Mouse (Mus musculus) stomach, embryonic 15.5 days (tissue): ENCODE data around the gene Rbp2. TPM values are rescaled to one million over a fixed set of nuclear protein-coding genes. Genes with fewer than 3 reads are reported as not detected.

Experiments used
- ATAC-seq: fragments of 200-750 bp; cut with Nextera tagmentation; 2 replicates; pipeline ENCODE4 v1.8.0; 2017; ENCODE audit warnings: low read depth, moderate number of reproducible peaks, moderate TSS enrichment; ENCODE audit not compliant: insufficient read depth, low FRiP score
- H3K27ac ChIP-seq: fragments of 300-500 bp; sonication (generic); 2 replicates; pipeline ENCODE4 v1.5.1; 2015; ENCODE audit warnings: mild to moderate bottlenecking, inconsistent platforms
- H3K27me3 ChIP-seq: fragments of 300-500 bp; sonication (generic); replicated peaks from 2 replicates; pipeline ENCODE4 v1.6.1; 2015; ENCODE audit warnings: inconsistent platforms
- H3K36me3 ChIP-seq: fragments of 300-500 bp; sonication (generic); 2 replicates; pipeline ENCODE4 v1.6.1; 2015; ENCODE audit warnings: inconsistent platforms
- H3K4me1 ChIP-seq: fragments of 300-500 bp; sonication (generic); 2 replicates; pipeline ENCODE4 v1.6.1; 2015; ENCODE audit warnings: inconsistent platforms
- H3K4me2 ChIP-seq: fragments of 300-500 bp; sonication (generic); 2 replicates; pipeline ENCODE4 v1.6.1; 2015; ENCODE audit warnings: mild to moderate bottlenecking, inconsistent platforms
- H3K4me3 ChIP-seq: fragments of 300-500 bp; sonication (generic); replicated peaks from 2 replicates; pipeline ENCODE4 v1.5.1; 2015; ENCODE audit warnings: inconsistent platforms
- H3K9ac ChIP-seq: fragments of 300-500 bp; sonication (generic); 2 replicates; pipeline ENCODE4 v1.6.1; 2015; ENCODE audit warnings: inconsistent platforms
- H3K9me3 ChIP-seq: fragments of 300-500 bp; sonication (generic); 2 replicates; pipeline ENCODE4 v1.6.1; 2016; ENCODE audit warnings: inconsistent platforms
- WGBS: fragments of 180-500 bp; shearing (Covaris S2); methylation state at CpG from one replicate; pipeline ENCODE4 v1.1.7; 2015; 5-methylcytosine and 5-hydroxymethylcytosine counted together
- polyA plus RNA-seq: library from polyadenylated mRNA; unstranded; fragments of >200 nt; fragmentation: Nextera tagmentation; extraction: Ambion mirVana; gene quantifications from 2 replicates; pipeline ENCODE4 v1.2.1, GENCODE M21; 2015

The Rbp2 gene
- polyA plus RNA-seq, 1 experiment from 2014 or later: 72.8 TPM

DNA sequence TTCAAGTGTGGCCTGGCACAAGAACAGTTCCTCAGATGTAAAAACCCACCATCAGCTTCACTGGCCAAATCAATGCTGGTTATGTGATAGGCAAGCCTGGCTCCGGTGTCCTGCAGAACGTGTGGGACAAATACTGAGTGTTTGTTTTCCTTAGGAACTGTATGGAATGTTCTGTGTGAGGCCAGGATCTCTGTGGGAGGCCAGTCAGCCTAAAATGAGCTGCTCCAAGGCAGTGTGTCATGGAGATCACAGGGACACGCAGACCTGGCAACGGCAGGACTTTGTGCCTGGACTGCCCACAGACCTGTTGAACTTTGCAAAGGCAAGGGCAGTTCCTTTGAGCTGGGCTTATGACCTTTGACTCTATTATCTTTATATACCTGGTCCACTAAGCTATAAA lies 4.2 kb downstream of the Rbp2 start:
- no peak for ATAC-seq

DNA sequence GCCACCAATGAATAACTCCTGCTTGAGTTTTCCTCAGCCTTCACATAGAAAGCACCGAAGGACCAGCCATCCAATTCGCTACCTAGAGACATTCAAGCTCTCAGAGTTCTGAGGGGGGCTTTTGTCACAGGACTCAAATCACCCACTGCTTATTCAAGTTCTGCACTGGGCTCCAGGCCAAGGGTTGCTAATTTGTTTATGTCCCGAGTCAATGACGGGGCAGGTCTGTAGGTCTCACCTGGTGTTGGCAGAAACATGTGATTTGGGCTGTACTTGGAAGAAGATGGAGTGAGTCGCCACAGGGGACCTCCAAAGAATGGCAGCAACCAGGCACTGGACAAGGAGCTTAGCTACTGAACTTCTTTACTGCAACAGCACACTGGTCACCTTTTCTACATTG lies 5.2 kb downstream of the Rbp2 start:
- Histone ChIP-seq H3K4me2 (no peak overlapping the region), H3K4me1 (peaks cover under 1% of the 10 kb centered on the region; the same call in 1 of the 2 replicates), H3K9me3 (no peaks in the 10 kb centered on the region), H3K27me3 (no peaks in the 10 kb centered on the region), H3K4me3 (no peak overlapping the region), H3K9ac (no peak overlapping the region), H3K36me3 (no peaks in the 10 kb centered on the region), H3K27ac (no peak overlapping the region)
- no peak for ATAC-seq
- WGBS: 74% methylated on average over 5 of the region's 5 CpGs

More for the DNA sequence above, 4.2 kb downstream of the Rbp2 start:
- no peak overlapping the region for H3K4me3 ChIP-seq
- peak overlapping the region; percentile 26; the same call in 1 of the 2 replicates for H3K27ac ChIP-seq
- H3K36me3 ChIP-seq: no peaks in the 10 kb centered on the region
- H3K4me2 ChIP-seq: no peak overlapping the region
- H3K9me3 ChIP-seq: no peaks in the 10 kb centered on the region
- H3K9ac ChIP-seq: no peak overlapping the region
- H3K4me1 ChIP-seq: no peaks in the 10 kb centered on the region; the same call in 1 of the 2 replicates
- no peaks in the 10 kb centered on the region for H3K27me3 ChIP-seq
- WGBS: 27% methylated on average over 4 of the region's 4 CpGs

DNA sequence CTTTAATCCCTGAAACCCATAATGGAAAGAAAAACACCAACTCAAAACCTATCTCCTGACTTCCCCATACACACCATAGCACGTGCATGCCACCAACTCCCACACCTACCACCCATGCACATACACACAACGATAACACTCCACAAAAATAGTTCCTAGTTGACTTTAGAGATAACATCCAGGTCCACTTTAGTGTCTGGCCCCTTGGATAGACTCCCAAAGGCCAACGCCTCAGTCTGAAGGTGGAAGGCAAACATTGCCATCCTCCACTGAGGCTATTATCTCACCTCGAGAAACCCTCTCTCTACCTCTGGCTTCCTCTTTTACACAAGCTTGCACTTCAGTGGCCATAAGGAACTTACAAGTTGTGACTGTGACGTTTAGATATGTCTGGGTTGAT lies 6.3 kb downstream of the Rbp2 start:
- H3K27ac ChIP-seq: peak overlapping the region; percentile 70
- no peak for ATAC-seq

DNA sequence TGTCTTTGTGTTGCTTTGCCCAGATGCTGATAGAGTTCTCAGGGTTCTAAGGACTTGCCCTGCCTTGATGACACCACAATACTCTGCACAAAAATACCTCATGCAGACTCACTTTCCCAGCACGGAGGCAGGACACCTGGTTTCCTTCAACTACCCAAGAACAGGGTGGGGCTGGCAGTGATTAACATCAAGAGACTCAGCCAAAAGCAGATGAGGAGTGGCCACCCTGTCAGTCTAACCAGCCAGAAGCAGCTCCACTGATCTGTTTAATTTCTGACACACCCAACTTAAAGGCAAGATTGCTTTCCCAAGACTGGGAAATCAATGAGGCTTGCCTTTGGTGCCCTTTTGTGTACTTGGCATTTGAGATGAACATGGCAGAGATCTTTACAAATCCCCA lies 6.9 kb downstream of the Rbp2 start:
- 30% methylated on average over 1 of the region's 1 CpGs for WGBS
- no peak overlapping the region for H3K9ac ChIP-seq
- H3K4me2 ChIP-seq: no peak overlapping the region
- H3K9me3 ChIP-seq: no peaks in the 10 kb centered on the region
- peak overlapping the region; percentile 70 for H3K27ac ChIP-seq
- peaks cover 11% of the 10 kb centered on the region for H3K4me1 ChIP-seq
- no peak overlapping the region for H3K4me3 ChIP-seq
- H3K27me3 ChIP-seq: no peaks in the 10 kb centered on the region
- no peak for ATAC-seq
- H3K36me3 ChIP-seq: no peaks in the 10 kb centered on the region

More for the DNA sequence above, 6.3 kb downstream of the Rbp2 start:
- 61% methylated on average over 5 of the region's 5 CpGs for WGBS
- no peak overlapping the region for H3K9ac ChIP-seq
- H3K9me3 ChIP-seq: no peaks in the 10 kb centered on the region
- peaks cover 8% of the 10 kb centered on the region; the same call in 1 of the 2 replicates for H3K4me1 ChIP-seq
- no peak overlapping the region for H3K4me2 ChIP-seq
- no peaks in the 10 kb centered on the region for H3K36me3 ChIP-seq
- no peaks in the 10 kb centered on the region for H3K27me3 ChIP-seq
- no peak overlapping the region for H3K4me3 ChIP-seq

DNA sequence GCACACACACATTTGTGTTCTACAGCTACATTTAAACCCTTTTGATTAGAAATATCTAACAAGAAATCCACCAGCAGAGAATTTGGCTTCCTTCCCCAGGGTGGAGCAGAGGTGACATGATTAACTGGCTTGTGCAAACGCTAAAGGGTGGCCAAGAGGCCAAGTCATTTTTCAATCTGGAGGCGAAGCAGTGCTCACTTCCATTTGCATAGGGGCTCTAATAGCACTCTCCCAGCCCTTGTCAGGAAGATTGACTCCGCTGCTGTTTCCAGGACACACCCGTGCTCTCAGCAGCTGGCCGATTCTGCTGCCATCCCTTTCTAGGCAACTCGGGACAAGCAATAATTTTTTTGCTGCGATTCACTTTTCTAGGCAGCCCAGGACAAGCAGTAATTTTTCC lies 11.2 kb downstream of the Rbp2 start:
- 6% methylated on average over 7 of the region's 7 CpGs for WGBS
- Histone ChIP-seq H3K4me3 (no peak overlapping the region), H3K4me1 (peaks cover 23% of the 10 kb centered on the region), H3K36me3 (no peaks in the 10 kb centered on the region), H3K27me3 (no peaks in the 10 kb centered on the region), H3K9ac (no peak overlapping the region), H3K4me2 (peak overlapping the region; percentile 33; the same call in 1 of the 2 replicates), H3K9me3 (no peaks in the 10 kb centered on the region), H3K27ac (peak overlapping the region; percentile 75)
- peak; percentile 65; the same call in 1 of the 2 replicates for ATAC-seq

DNA sequence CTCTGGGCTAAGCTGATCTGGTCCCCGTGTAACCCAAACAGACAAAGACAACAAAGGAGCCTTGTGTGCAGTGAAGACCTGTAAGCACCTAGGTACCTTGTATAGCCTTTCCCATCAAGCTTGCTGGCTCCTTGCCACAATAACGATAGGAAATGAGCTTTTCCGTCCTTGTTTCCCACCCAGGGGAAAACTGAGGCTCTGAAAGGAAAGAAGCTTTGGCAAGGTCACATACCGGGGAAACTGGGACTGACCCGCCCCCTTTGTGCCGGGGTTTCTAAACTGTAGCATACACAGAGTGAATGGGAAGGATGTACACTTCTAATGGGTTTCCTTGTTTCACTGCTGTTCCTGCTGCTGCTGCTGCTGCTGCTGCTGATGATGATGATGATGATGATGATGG lies 12.1 kb downstream of the Rbp2 start:
- H3K9me3 ChIP-seq: no peaks in the 10 kb centered on the region
- H3K9ac ChIP-seq: no peak overlapping the region
- WGBS: 22% methylated on average over 6 of the region's 6 CpGs
- peak overlapping the region; percentile 33; the same call in 1 of the 2 replicates for H3K4me2 ChIP-seq
- ATAC-seq: no peak
- no peaks in the 10 kb centered on the region for H3K36me3 ChIP-seq
- no peak overlapping the region for H3K4me3 ChIP-seq
- peak overlapping the region; percentile 75 for H3K27ac ChIP-seq
- no peaks in the 10 kb centered on the region for H3K27me3 ChIP-seq
- peaks cover 23% of the 10 kb centered on the region for H3K4me1 ChIP-seq

DNA sequence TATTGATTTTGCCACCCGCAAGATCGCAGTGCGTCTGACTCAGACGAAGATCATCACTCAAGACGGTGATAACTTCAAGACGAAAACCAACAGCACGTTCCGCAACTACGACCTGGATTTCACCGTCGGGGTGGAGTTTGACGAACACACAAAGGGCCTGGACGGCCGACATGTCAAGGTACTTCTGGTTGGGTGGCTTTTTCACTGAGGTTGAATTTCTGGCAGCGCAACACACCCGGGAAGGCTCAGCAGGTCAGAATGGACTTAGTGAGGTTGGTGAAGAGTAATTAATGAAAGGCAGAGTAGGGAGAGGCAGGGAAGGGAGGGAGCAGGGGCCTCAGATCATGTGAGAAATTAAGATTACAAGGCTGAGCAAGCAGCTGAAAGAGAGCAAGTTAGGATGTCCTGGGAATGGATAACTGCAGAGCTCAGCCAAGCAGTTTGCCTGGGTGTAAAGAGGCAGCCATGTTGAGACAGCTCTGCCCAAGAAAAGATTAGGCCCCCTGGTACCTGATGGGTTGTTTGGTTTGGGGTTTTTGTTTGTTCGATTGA lies 12.9 kb downstream of the Rbp2 start:
- ATAC-seq: no peak; the same call in 1 of the 2 replicates
- Histone ChIP-seq H3K9me3 (no peaks in the 10 kb centered on the region), H3K4me2 (no peak overlapping the region), H3K27me3 (no peaks in the 10 kb centered on the region), H3K4me3 (no peak overlapping the region), H3K36me3 (no peaks in the 10 kb centered on the region), H3K27ac (peak overlapping the region; percentile 75; the same call in 1 of the 2 replicates), H3K4me1 (peaks cover 23% of the 10 kb centered on the region), H3K9ac (no peak overlapping the region)
- WGBS: 54% methylated on average over 17 of the region's 17 CpGs

DNA sequence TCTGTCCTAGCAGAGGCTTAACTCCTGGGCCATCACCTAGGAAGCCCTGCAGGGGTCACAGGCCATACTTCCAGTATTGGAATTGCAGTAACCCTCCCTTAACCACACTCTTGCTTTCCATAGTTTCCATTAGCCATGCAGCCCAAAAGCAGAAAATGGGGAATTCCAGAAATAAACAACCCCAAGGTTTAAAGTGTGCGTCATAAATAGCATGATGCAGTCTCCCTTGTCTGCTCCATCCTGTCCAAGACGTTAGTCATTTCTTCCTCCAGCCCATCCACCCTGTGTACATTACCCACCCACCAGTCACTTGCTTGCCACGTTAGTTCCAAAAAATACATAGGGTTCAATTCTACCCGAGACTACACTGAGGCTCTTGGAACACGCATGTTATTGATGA lies 13.7 kb downstream of the Rbp2 start:
- Histone ChIP-seq H3K9me3 (no peaks in the 10 kb centered on the region), H3K27me3 (no peaks in the 10 kb centered on the region), H3K36me3 (no peaks in the 10 kb centered on the region), H3K4me1 (peaks cover 23% of the 10 kb centered on the region), H3K4me2 (no peak overlapping the region), H3K4me3 (no peak overlapping the region), H3K27ac (no peak overlapping the region), H3K9ac (no peak overlapping the region)
- WGBS: 76% methylated on average over 5 of the region's 5 CpGs
- no peak for ATAC-seq

DNA sequence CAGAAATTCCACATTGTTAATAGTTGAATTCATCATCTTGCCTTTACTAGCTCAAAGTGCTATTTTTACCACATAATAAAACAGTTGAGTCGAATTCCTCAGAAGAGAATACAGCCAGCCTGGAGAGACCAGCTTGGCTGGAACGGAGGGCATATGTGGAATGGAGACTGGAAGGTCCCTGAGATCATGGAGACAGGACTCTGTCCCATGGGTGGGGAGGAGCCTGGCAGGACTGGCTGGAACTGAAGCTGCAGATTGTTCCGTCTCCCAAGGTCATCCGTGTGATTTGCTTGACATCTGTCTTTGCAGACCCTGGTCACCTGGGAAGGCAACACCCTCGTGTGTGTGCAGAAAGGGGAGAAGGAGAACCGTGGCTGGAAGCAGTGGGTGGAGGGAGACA lies 21.6 kb downstream of the Rbp2 start:
- no peak overlapping the region for H3K4me2 ChIP-seq
- H3K9me3 ChIP-seq: no peaks in the 10 kb centered on the region
- H3K4me1 ChIP-seq: no peaks in the 10 kb centered on the region
- no peaks in the 10 kb centered on the region for H3K27me3 ChIP-seq
- H3K36me3 ChIP-seq: no peaks in the 10 kb centered on the region
- 46% methylated on average over 6 of the region's 6 CpGs for WGBS
- H3K9ac ChIP-seq: no peak overlapping the region
- H3K4me3 ChIP-seq: no peak overlapping the region
- ATAC-seq: no peak
- H3K27ac ChIP-seq: no peak overlapping the region

DNA sequence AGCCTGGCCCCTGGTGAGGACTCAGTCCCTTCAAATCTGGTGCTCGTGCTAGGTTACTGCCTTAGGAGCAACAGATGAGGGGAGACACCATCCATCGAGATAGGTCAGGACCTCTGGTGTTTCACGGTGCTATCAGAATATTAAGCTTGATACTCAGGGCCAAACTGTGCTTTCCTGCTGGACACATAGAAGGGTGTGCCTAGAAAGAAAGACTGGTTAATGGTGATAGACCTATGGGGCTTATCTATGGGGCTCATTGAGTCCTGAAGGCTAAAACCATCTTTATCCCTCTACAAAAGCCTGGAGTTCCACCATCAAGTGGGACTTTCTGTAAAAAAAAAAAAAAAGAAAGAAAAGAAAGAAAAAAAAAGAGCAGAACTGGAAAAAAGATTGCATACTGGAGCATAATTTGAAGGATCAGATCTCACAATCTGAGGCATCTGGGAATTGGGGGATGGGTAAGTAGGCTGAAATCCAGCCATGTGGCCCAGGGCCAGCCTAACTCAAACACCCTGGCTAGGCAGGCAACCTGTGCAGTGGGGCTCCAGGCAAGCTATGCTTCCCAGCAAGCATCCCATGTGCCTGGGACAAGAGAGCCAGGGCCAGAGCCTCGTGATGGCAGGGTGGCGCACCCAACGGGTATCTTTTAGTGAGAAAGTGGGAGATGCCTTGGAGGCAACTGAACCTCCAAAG lies 24.6 kb downstream of the Rbp2 start:
- Histone ChIP-seq H3K4me2 (no peak overlapping the region), H3K27me3 (no peaks in the 10 kb centered on the region), H3K9ac (no peak overlapping the region), H3K4me1 (no peaks in the 10 kb centered on the region), H3K27ac (no peak overlapping the region), H3K4me3 (no peak overlapping the region), H3K9me3 (no peaks in the 10 kb centered on the region), H3K36me3 (no peaks in the 10 kb centered on the region)
- no peak for ATAC-seq
- WGBS: 86% methylated on average over 6 of the region's 6 CpGs

DNA sequence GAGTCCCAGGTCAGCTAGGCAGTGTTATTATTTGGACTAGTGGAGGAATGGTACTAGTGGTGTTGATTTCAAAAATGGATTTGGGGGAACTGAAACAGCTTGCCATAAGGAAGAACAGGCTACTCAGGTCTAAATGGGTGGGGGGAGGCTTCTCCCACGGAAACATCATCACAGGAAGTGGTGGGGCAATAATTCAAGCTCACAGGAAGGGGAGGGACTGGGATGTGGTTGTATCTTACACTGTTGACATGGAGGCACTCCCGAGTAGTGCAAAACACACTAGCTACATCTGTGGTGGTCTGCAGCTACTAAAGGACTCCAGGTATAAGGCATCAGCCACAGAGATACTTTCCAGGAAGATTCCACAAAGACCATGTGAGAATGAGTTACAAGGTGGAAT lies 38.0 kb downstream of the Rbp2 start:
- Histone ChIP-seq H3K4me2 (no peak overlapping the region), H3K27ac (no peak overlapping the region), H3K36me3 (no peaks in the 10 kb centered on the region), H3K27me3 (no peaks in the 10 kb centered on the region), H3K4me3 (no peak overlapping the region), H3K4me1 (no peaks in the 10 kb centered on the region), H3K9me3 (no peaks in the 10 kb centered on the region), H3K9ac (no peak overlapping the region)
- no peak for ATAC-seq
- WGBS: 60% methylated on average over 2 of the region's 2 CpGs

DNA sequence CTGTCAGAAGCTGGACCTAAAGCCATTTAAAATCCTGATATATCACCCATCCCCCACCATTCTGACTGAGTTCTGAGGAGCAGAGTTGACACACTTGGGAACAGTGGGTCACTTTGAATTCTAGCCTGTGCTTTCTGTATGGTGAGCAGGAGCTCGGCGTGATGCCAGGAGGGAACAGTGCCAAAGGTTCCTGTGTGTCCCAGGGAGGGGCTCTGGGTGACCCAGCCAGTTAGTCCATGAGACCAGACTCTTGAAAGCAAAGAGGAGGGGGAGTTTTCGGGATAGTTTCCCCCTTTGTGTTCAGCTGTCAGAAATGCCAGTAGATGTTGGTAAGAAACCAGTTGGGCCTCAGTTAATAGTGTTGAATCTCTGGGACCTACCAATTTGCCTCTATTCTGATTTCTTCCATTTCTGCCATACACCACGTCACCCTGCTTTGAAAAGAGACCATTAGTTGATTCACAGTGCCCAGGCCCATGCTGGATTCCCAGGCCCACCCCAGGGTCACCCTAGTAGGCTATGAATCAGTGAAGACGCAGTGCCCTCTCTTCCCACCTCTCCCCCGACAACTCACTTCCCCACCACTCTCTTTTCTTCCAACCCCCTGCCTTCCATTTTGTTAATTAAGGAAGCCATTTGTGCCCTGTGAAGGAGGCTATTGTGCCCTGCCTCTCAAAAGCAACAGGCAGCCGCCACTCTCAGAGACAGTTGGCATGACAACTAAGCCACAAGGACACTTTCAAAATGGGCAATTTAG lies 39.0 kb downstream of the Rbp2 start:
- no peak for ATAC-seq

More for the DNA sequence above, 39.0 kb downstream of the Rbp2 start:
- Histone ChIP-seq H3K4me3 (no peak overlapping the region), H3K27me3 (no peaks in the 10 kb centered on the region), H3K9ac (no peak overlapping the region), H3K4me2 (no peak overlapping the region), H3K9me3 (no peaks in the 10 kb centered on the region), H3K27ac (no peak overlapping the region), H3K4me1 (no peaks in the 10 kb centered on the region), H3K36me3 (no peaks in the 10 kb centered on the region)
- WGBS: 75% methylated on average over 7 of the region's 7 CpGs
